Mouse (Mus musculus) ES-Bruce4 (cell line): ENCODE measurements around the gene Dpf3.

ENCODE experiments used
- CTCF ChIP-seq: IDR thresholded peaks from one replicate; pipeline ENCODE4 v1.8.1; 2011; ENCODE audit warnings: low read depth, low read length
- POLR2A ChIP-seq: IDR thresholded peaks from one replicate; pipeline ENCODE4 v1.8.1; 2011; ENCODE audit warnings: low read length; ENCODE audit not compliant: insufficient read depth

GRCm38 (mm10) chr12:83411032-83411431 lies 76.5 kb downstream of the Dpf3 start:
- TF ChIP-seq CTCF, result no peak
- no peak for TF ChIP-seq POLR2A
